In the genomic region with DNA sequence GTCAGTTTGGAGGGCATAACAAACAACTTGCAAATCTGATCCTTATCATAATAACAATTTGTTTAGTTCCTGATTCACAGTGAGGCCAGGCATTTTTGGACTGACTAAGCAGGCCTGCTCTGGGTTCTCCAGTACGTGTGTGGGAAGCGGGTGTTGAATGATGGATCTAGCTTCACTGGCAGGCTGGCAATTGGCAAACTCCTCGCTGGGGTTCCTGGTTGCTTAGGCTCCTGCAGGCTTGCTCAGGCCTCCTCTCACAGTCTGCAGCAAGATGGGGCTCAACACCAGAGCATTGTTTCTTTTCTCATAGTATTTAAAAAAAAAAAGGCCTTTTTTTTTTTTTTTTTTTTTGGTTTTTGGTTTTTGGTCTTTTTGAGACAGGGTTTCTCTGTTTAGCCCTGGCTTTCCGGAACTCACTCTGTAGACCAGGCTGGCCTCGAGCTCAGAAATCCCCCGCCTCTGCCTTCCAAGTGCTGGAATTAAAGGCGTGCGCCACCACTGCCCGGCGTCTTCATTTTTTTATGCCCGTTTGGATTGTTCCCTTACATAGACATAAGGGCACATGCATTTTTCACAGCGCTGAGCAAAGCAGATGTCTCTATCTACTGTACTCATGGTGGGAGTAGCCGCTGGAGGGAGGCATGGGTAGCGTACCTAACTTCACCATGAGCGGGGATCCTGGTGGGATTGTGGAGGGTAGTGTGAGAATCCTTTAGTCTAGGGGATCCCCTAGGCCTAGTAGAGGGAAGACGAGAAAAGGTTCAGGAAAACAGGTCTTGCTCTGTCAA, we compare ENCODE assay signal across 8 mouse cellular contexts. TPM values are rescaled to one million over a fixed set of nuclear protein-coding genes. Genes with fewer than 3 reads are reported as not detected.
A peak's percentile ranks its signal among the peaks of the same experiment; 100 is the strongest.
DNase-seq lines count a peak whose midpoint lies in the region; ATAC-seq lines count a peak whose summit lies in the region.

No protein-coding gene starts in this region.

- H3K4me1 ChIP-seq in forebrain, embryonic 13.5 days, result peaks cover 19% of the 10 kb centered on the region
- H3K4me1 ChIP-seq in lung, embryonic 16.5 days (replicated peaks; ENCODE audit: control insufficient read depth, insufficient read depth, low read length), result peaks cover 16% of the 10 kb centered on the region

- peak overlapping the region; percentile 94 for H3K27ac ChIP-seq in forebrain, embryonic 13.5 days
- peak overlapping the region; percentile 100 for H3K27ac ChIP-seq in lung, embryonic 16.5 days (ENCODE audit: low read length)

- H3K4me3 ChIP-seq in forebrain, embryonic 13.5 days, result peak overlapping the region; percentile 77
- peak overlapping the region; percentile 53 for H3K4me3 ChIP-seq in lung, embryonic 16.5 days (ENCODE audit: low read length)

- H3K27me3 ChIP-seq in forebrain, embryonic 13.5 days, result no peaks in the 10 kb centered on the region
- no peaks in the 10 kb centered on the region for H3K27me3 ChIP-seq in lung, embryonic 16.5 days (ENCODE audit: control insufficient read depth, insufficient read depth, low read depth, low read length)

- peaks cover 5% of the 10 kb centered on the region for H3K36me3 ChIP-seq in forebrain, embryonic 13.5 days (ENCODE audit: poor library complexity, severe bottlenecking)
- peaks cover 3% of the 10 kb centered on the region for H3K36me3 ChIP-seq in lung, embryonic 16.5 days (ENCODE audit: control insufficient read depth, insufficient read depth, low read length)

- H3K4me2 ChIP-seq in forebrain, embryonic 13.5 days, result peak overlapping the region; percentile 67
- peak overlapping the region; percentile 82 for H3K4me2 ChIP-seq in lung, embryonic 16.5 days (ENCODE audit: low read depth, low read length)

- peak overlapping the region; percentile 83 for H3K9ac ChIP-seq in forebrain, embryonic 13.5 days
- peak overlapping the region; percentile 76 for H3K9ac ChIP-seq in lung, embryonic 16.5 days (ENCODE audit: low read length)

- no peak; the same call in 1 of the 2 replicates for ATAC-seq in forebrain, embryonic 13.5 days
- ATAC-seq in lung, embryonic 16.5 days (ENCODE audit: low read depth), result peak; percentile 31

- peak; percentile 49 for DNase-seq in MEL-GATA-1-ER (ENCODE audit: extremely low read depth, low read depth)
- peak; percentile 14 for DNase-seq in brain, embryonic 18.5 days (ENCODE audit: low read depth, low spot score)
- peak; percentile 42 for DNase-seq in heart, postnatal 4 days
- peak; percentile 49 to 83 for DNase-seq in layer of hippocampus, postnatal 14 days (ENCODE audit: low spot score in 2 of 2)
- peak; percentile 25 for DNase-seq in ovary, postnatal 10 days (ENCODE audit: low spot score)
- DNase-seq in yolk sac, embryonic 10.5 days (ENCODE audit: low spot score), result peak; percentile 39

- H3K9me3 ChIP-seq in forebrain, embryonic 13.5 days (replicated peaks), result no peaks in the 10 kb centered on the region
- H3K9me3 ChIP-seq in lung, embryonic 16.5 days (ENCODE audit: control insufficient read depth, low read length), result no peaks in the 10 kb centered on the region

- WGBS in forebrain, embryonic 13.5 days, result 28% methylated on average over 16 of the region's 16 CpGs
- WGBS in lung, embryonic 16.5 days, result 18% methylated on average over 16 of the region's 16 CpGs

RNA-seq across cellular contexts. Expression of gene Nub1, which starts 0.6 kb away (rescaled TPM):
- 40.5 and 40.9 TPM in 2 replicates for polyA plus RNA-seq in forebrain, embryonic 13.5 days (2015; fragmentation: Nextera tagmentation; extraction: Ambion mirVana)
- total RNA-seq in heart, postnatal 4 days (2021), result 10 to 100 TPM; 24.5 to 24.6 TPM
- total RNA-seq in layer of hippocampus, postnatal 14 days (2021), result 10 to 100 TPM; 66.5 to 67.0 TPM
- polyA plus RNA-seq in lung, embryonic 16.5 days (2015; fragmentation: Nextera tagmentation; extraction: Ambion mirVana), result 39.0 and 40.0 TPM in 2 replicates

RNA-seq across cellular contexts. Expression of gene Wdr86, which starts 45.8 kb away (rescaled TPM):
- 2.6 and 3.0 TPM in 2 replicates for polyA plus RNA-seq in forebrain, embryonic 13.5 days (2015; fragmentation: Nextera tagmentation; extraction: Ambion mirVana)
- total RNA-seq in heart, postnatal 4 days (2021), result 1 to 10 TPM; 2.8 to 3.5 TPM
- total RNA-seq in layer of hippocampus, postnatal 14 days (2021), result 1 to 10 TPM; 1.1 to 4.7 TPM
- polyA plus RNA-seq in lung, embryonic 16.5 days (2015; fragmentation: Nextera tagmentation; extraction: Ambion mirVana), result 30.5 and 31.5 TPM in 2 replicates

Comparison
In these comparisons a context has a peak if more than half of its experiments do, and no peak if none do; other contexts are left out.
1. DNase-seq: peak in every context shown above with its lines; median percentile 66 in layer of hippocampus, postnatal 14 days; 49 in MEL-GATA-1-ER; 42 in heart, postnatal 4 days; 39 in yolk sac, embryonic 10.5 days; 25 in ovary, postnatal 10 days; 14 in brain, embryonic 18.5 days.